Mouse (Mus musculus) forebrain, embryonic 16.5 days (tissue): ENCODE results near the gene Nr2e1. TPM values are rescaled to one million over a fixed set of nuclear protein-coding genes. Genes with fewer than 3 reads are reported as not detected.

Experiments
- ATAC-seq: fragments of 200-750 bp; cut with Nextera tagmentation; 2 replicates; pipeline ENCODE4 v1.8.0; 2017; ENCODE audit warnings: mild to moderate bottlenecking, moderate library complexity
- H3K27ac ChIP-seq: fragments of 300-500 bp; sonication (generic); 2 replicates; pipeline ENCODE4 v1.5.1; 2014; ENCODE audit warnings: low read length, control low read depth
- H3K27me3 ChIP-seq: fragments of 300-500 bp; sonication (generic); replicated peaks from 2 replicates; pipeline ENCODE4 v1.6.1; 2014; ENCODE audit warnings: low read length; ENCODE audit not compliant: control insufficient read depth, insufficient read depth
- H3K36me3 ChIP-seq: fragments of 300-500 bp; sonication (generic); 2 replicates; pipeline ENCODE4 v1.6.1; 2014; ENCODE audit not compliant: control insufficient read depth, insufficient read depth
- H3K4me1 ChIP-seq: fragments of 300-500 bp; sonication (generic); replicated peaks from 2 replicates; pipeline ENCODE4 v1.6.1; 2014; ENCODE audit warnings: low read length; ENCODE audit not compliant: control insufficient read depth, insufficient read depth
- H3K4me2 ChIP-seq: fragments of 300-500 bp; sonication (generic); 2 replicates; pipeline ENCODE4 v1.6.1; 2014; ENCODE audit warnings: mild to moderate bottlenecking, low read length, control low read depth
- H3K4me3 ChIP-seq: fragments of 300-500 bp; sonication (generic); replicated peaks from 2 replicates; pipeline ENCODE4 v1.5.1; 2014; ENCODE audit warnings: mild to moderate bottlenecking, low read length, control low read depth
- H3K9ac ChIP-seq: fragments of 300-500 bp; sonication (generic); replicated peaks from 2 replicates; pipeline ENCODE4 v1.6.1; 2014; ENCODE audit warnings: low read depth, low read length, control low read depth
- H3K9me3 ChIP-seq: fragments of 300-500 bp; sonication (generic); 2 replicates; pipeline ENCODE4 v1.6.1; 2016; ENCODE audit warnings: low read length; ENCODE audit not compliant: control insufficient read depth
- WGBS: fragments of 180-500 bp; shearing (Covaris S2); extraction: QIAGEN DNeasy Blood & Tissue Kit; methylation state at CpG from one replicate; pipeline ENCODE4 v1.1.7; 2014; 5-methylcytosine and 5-hydroxymethylcytosine counted together
- polyA plus RNA-seq: library from polyadenylated mRNA; unstranded; fragments of >200 nt; fragmentation: Nextera tagmentation; extraction: Ambion mirVana; gene quantifications from 2 replicates; pipeline ENCODE4 v1.2.1, GENCODE M21; 2015

The Nr2e1 gene
- polyA plus RNA-seq, 1 experiment from 2014 or later = 31.2 TPM

DNA sequence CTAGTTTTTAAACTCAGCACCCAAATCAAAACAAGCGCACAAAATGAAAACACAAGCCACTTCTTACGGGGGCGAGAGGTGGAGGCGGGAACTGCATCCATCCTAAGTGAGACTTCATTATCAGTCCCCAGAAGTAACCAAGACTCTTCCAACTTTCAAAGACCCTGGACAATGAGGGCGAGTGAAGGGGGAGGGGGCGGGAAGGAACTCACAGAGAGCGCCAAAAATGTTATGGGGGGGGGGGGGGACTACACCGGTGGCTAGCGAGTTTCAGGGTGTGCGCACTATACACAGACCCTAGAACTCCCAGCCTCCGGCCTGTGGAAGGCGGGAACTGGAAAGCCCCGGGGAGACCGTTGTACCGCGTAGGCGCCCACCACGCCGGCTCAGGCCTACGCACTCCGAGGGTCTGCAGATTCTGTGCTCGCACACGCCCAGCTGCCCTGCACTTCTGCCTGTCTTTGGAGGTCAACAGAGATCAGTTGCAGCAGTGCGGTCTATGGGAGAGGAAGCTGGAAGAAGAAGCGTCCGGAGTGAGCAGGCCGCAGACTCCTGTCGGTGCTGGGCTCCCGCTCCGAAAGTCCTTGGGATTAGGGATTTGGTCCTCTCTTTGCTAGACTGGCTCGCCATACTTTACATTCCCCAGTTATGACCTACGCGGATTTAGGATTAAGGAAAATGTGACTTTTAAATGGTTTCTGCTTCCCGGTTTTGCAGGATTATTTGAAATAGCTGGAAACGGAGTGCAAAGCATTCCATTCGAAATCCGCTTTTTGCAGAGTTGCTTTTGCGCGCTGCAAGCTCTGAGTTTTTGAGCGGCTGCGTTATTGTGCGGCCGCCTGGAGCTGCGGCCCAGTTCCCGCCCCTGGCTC, 1.5 kb downstream of the Nr2e1 start:
- Histone ChIP-seq H3K27me3 (no peaks in the 10 kb centered on the region; the same call in 1 of the 2 replicates), H3K9ac (peak overlapping the region; percentile 64), H3K4me3 (peak overlapping the region; percentile 48), H3K36me3 (no peaks in the 10 kb centered on the region), H3K4me1 (peaks cover 70% of the 10 kb centered on the region), H3K4me2 (peak overlapping the region; percentile 89), H3K27ac (0 out of 2 replicates have a peak overlapping the region, but pooled peaks have one; percentile 1), H3K9me3 (no peaks in the 10 kb centered on the region)
- no peak for ATAC-seq
- whole genome bisulfite sequencing = under 1% methylated on average over 45 of the region's 45 CpGs

GRCm38 (mm10) chr10:42580951-42581277, 2.5 kb downstream of the Nr2e1 start:
- Histone ChIP-seq H3K4me1 (peaks cover 68% of the 10 kb centered on the region), H3K4me3 (peak overlapping the region; percentile 45), H3K9ac (peak overlapping the region; percentile 62), H3K27ac (peak overlapping the region; percentile 3; the same call in 1 of the 2 replicates), H3K36me3 (no peaks in the 10 kb centered on the region), H3K9me3 (no peaks in the 10 kb centered on the region), H3K4me2 (peak overlapping the region; percentile 89), H3K27me3 (no peaks in the 10 kb centered on the region)
- ATAC-seq = no peak
- WGBS = 5% methylated on average over 7 of the region's 7 CpGs

GRCm38 (mm10) chr10:42580131-42580950, 3.1 kb downstream of the Nr2e1 start:
- WGBS = under 1% methylated on average over 29 of the region's 29 CpGs
- Histone ChIP-seq H3K4me2 (peak overlapping the region; percentile 89), H3K9me3 (no peaks in the 10 kb centered on the region), H3K9ac (peak overlapping the region; percentile 62), H3K27me3 (no peaks in the 10 kb centered on the region), H3K4me1 (peaks cover 62% of the 10 kb centered on the region), H3K4me3 (peak overlapping the region; percentile 45), H3K27ac (peak overlapping the region; percentile 74), H3K36me3 (no peaks in the 10 kb centered on the region)
- ATAC-seq = no peak

GRCm38 (mm10) chr10:42579475-42580130, 3.8 kb downstream of the Nr2e1 start:
- Histone ChIP-seq H3K9ac (peak overlapping the region; percentile 62), H3K36me3 (no peaks in the 10 kb centered on the region), H3K9me3 (no peaks in the 10 kb centered on the region), H3K4me2 (peak overlapping the region; percentile 89), H3K4me1 (peaks cover 59% of the 10 kb centered on the region), H3K27me3 (no peaks in the 10 kb centered on the region), H3K27ac (peak overlapping the region; percentile 74), H3K4me3 (peak overlapping the region; percentile 45)
- under 1% methylated on average over 41 of the region's 41 CpGs for WGBS
- ATAC-seq = 0 out of 2 replicates have a peak, but pooled peaks have one; percentile 5

- Histone ChIP-seq H3K4me1 (peaks cover 54% of the 10 kb centered on the region), H3K4me3 (peak overlapping the region; percentile 45), H3K9me3 (no peaks in the 10 kb centered on the region), H3K9ac (peak overlapping the region; percentile 62; the same call in 1 of the 2 replicates), H3K36me3 (no peaks in the 10 kb centered on the region), H3K27me3 (no peaks in the 10 kb centered on the region), H3K27ac (peak overlapping the region; percentile 74), H3K4me2 (peak overlapping the region; percentile 89)
- ATAC-seq = no peak
- 2% methylated on average over 22 of the region's 22 CpGs for WGBS
Measured at GRCm38 (mm10) chr10:42578698-42579474, 4.5 kb downstream of the Nr2e1 start.

- Histone ChIP-seq H3K4me3 (peak overlapping the region; percentile 22), H3K9me3 (no peaks in the 10 kb centered on the region), H3K27ac (no peak overlapping the region), H3K4me1 (peaks cover 53% of the 10 kb centered on the region), H3K9ac (0 out of 2 replicates have a peak overlapping the region, but pooled peaks have one; percentile 32), H3K27me3 (no peaks in the 10 kb centered on the region), H3K4me2 (peak overlapping the region; percentile 89), H3K36me3 (no peaks in the 10 kb centered on the region)
- peak; percentile 54 for ATAC-seq
- under 1% methylated on average over 15 of the region's 15 CpGs for WGBS
Measured at GRCm38 (mm10) chr10:42578281-42578675, 5.2 kb downstream of the Nr2e1 start.

DNA sequence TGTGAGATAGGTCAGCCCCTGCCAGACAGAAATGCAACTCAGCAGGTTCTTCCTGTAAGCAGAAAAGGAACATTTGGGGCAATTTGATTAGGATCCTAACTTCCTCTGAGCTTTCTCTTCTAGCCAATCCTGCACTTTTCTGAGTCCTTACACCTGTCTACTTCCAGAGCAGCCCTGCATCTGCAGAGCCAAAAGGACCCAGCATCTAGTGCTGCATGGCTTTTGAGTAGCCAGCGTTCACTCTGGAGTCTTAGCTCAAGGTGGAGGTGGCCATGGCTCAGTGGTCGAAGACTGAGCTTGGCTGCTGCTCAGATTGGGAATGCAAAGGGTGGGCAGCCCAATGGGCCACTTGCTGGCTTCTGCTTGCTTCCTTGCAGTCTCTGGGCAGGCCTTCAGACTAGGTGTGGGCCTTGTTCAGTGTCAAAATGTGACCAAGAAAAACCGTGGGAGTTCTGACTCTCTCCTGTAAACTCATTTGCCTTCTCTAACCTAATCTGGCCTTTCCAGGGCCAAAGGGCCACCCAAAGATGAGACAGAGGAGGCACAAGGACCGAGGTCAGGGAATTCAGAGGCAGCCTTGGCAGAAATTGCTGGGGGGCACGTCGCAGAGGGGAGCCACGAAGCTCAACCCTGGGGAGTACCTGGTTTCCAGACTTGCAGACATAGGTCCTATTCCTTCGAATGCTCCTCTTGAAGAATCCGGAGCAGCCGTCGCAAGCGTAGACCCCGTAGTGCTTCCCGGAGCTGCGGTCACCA, 5.7 kb downstream of the Nr2e1 start:
- Histone ChIP-seq H3K4me3 (peak overlapping the region; percentile 22), H3K4me1 (peaks cover 53% of the 10 kb centered on the region), H3K9me3 (no peaks in the 10 kb centered on the region), H3K4me2 (peak overlapping the region; percentile 89), H3K9ac (0 out of 2 replicates have a peak overlapping the region, but pooled peaks have one; percentile 32), H3K27me3 (no peaks in the 10 kb centered on the region), H3K27ac (peak overlapping the region; percentile 27; the same call in 1 of the 2 replicates), H3K36me3 (no peaks in the 10 kb centered on the region)
- WGBS = 4% methylated on average over 15 of the region's 15 CpGs
- no peak for ATAC-seq

GRCm38 (mm10) chr10:42574639-42575038, 8.8 kb downstream of the Nr2e1 start:
- no peak for ATAC-seq
- H3K27ac ChIP-seq = no peak overlapping the region
- peaks cover 38% of the 10 kb centered on the region for H3K4me1 ChIP-seq
- 36% methylated on average over 10 of the region's 10 CpGs for WGBS
- H3K4me2 ChIP-seq = no peak overlapping the region
- H3K9ac ChIP-seq = no peak overlapping the region
- no peaks in the 10 kb centered on the region for H3K36me3 ChIP-seq
- no peaks in the 10 kb centered on the region for H3K9me3 ChIP-seq
- H3K4me3 ChIP-seq = no peak overlapping the region
- no peaks in the 10 kb centered on the region; the same call in 1 of the 2 replicates for H3K27me3 ChIP-seq
